Mouse (Mus musculus): ENCODE measurements around the gene Adamtsl5. TPM values are rescaled to one million over a fixed set of nuclear protein-coding genes. Genes with fewer than 3 reads are reported as not detected.
"Not testable (repeated sequence)": the region's sequence is repeated elsewhere in the genome, so short reads cannot be mapped to it uniquely, and the experiment has no call there.

The Adamtsl5 gene
- polyA plus RNA-seq, 1 experiment from 2014 or later, result 17.0 TPM

- H3K27me3 ChIP-seq (replicated peaks), result peaks cover 75% of the 10 kb centered on the region
- ATAC-seq (ENCODE audit: insufficient read depth, low FRiP score, low read depth), result no peak
- no peak overlapping the region for H3K4me3 ChIP-seq (replicated peaks)
- no peaks in the 10 kb centered on the region for H3K9me3 ChIP-seq
- no peak overlapping the region for H3K4me2 ChIP-seq
- H3K36me3 ChIP-seq, result no peaks in the 10 kb centered on the region
- H3K27ac ChIP-seq, result no peak overlapping the region
- WGBS, result 61% methylated on average over 8 of the region's 8 CpGs
- peaks cover 38% of the 10 kb centered on the region for H3K4me1 ChIP-seq
- no peak overlapping the region for H3K9ac ChIP-seq
Measured at GRCm38 (mm10) chr10:80352727-80353126, 4.5 kb upstream of the Adamtsl5 start.

GRCm38 (mm10) chr10:80351896-80352295 lies 3.7 kb upstream of the Adamtsl5 start:
- WGBS, result 27% methylated on average over 11 of the region's 11 CpGs
- Histone ChIP-seq H3K9ac (no peak overlapping the region), H3K4me1 (peaks cover 38% of the 10 kb centered on the region), H3K4me3 (replicated peaks) (no peak overlapping the region), H3K4me2 (no peak overlapping the region), H3K36me3 (no peaks in the 10 kb centered on the region), H3K9me3 (no peaks in the 10 kb centered on the region), H3K27ac (no peak overlapping the region), H3K27me3 (replicated peaks) (peaks cover 74% of the 10 kb centered on the region)
- no peak for ATAC-seq (ENCODE audit: insufficient read depth, low FRiP score, low read depth)

DNA sequence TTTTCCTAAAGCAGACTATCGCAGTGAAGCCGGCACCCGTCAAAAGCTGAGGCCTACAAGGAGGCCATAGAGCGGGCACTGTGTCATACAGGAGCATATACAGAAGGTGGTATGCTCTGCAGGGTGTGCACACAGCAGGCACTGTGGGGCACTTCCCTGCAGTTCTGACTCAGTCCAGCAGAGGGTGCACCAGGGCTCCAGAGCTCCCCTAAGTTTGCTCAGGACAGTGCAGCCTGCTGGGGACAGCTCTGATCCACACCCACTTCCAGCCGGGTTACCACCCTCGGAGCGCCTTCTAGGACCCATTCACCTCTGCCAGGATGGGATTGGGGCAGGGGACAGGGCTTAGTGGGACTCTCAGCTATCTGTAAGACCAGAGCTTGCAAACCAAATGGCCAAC lies 2.1 kb upstream of the Adamtsl5 start:
- Histone ChIP-seq H3K27ac (no peak overlapping the region), H3K4me2 (no peak overlapping the region), H3K27me3 (replicated peaks) (peaks cover 65% of the 10 kb centered on the region), H3K9me3 (no peaks in the 10 kb centered on the region), H3K4me3 (replicated peaks) (no peak overlapping the region), H3K9ac (no peak overlapping the region), H3K36me3 (no peaks in the 10 kb centered on the region), H3K4me1 (peaks cover 27% of the 10 kb centered on the region)
- peak; percentile 76 for ATAC-seq (ENCODE audit: insufficient read depth, low FRiP score, low read depth)
- 4% methylated on average over 7 of the region's 7 CpGs for whole genome bisulfite sequencing

- Histone ChIP-seq H3K9me3 (no peaks in the 10 kb centered on the region), H3K9ac (no peak overlapping the region), H3K36me3 (no peaks in the 10 kb centered on the region), H3K4me1 (peaks cover 36% of the 10 kb centered on the region), H3K27ac (peak overlapping the region; percentile 61; the same call in 1 of the 2 replicates), H3K4me2 (peak overlapping the region; percentile 73), H3K27me3 (replicated peaks) (peaks cover 66% of the 10 kb centered on the region), H3K4me3 (replicated peaks) (peak overlapping the region; percentile 43)
- ATAC-seq (ENCODE audit: insufficient read depth, low FRiP score, low read depth), result no peak
- WGBS, result 18% methylated on average over 26 of the region's 26 CpGs
Measured at GRCm38 (mm10) chr10:80348981-80349380, 769 bp upstream of the Adamtsl5 start.

GRCm38 (mm10) chr10:80347514-80347967 lies 671 bp downstream of the Adamtsl5 start:
- Histone ChIP-seq H3K4me3 (replicated peaks) (peak overlapping the region; percentile 43), H3K4me2 (peak overlapping the region; percentile 73), H3K27me3 (replicated peaks) (peaks cover 71% of the 10 kb centered on the region), H3K27ac (0 out of 2 replicates have a peak overlapping the region, but pooled peaks have one; percentile 11), H3K9me3 (no peaks in the 10 kb centered on the region), H3K4me1 (peaks cover 50% of the 10 kb centered on the region), H3K9ac (peak overlapping the region; percentile 32; the same call in 1 of the 2 replicates), H3K36me3 (no peaks in the 10 kb centered on the region)
- ATAC-seq (ENCODE audit: insufficient read depth, low FRiP score, low read depth), result no peak
- WGBS, result 15% methylated on average over 17 of the region's 17 CpGs

- WGBS, result 78% methylated on average over 6 of the region's 6 CpGs
- H3K36me3 ChIP-seq; H3K27ac ChIP-seq; H3K9ac ChIP-seq; H3K4me2 ChIP-seq; ATAC-seq (ENCODE audit: insufficient read depth, low FRiP score, low read depth); H3K9me3 ChIP-seq; H3K4me3 ChIP-seq (replicated peaks): not testable (repeated sequence)
- Histone ChIP-seq H3K27me3 (replicated peaks) (peaks cover 75% of the 10 kb centered on the region), H3K4me1 (peaks cover 64% of the 10 kb centered on the region)
Measured at GRCm38 (mm10) chr10:80345929-80346328, 2.3 kb downstream of the Adamtsl5 start.

GRCm38 (mm10) chr10:80345122-80345521 lies 3.1 kb downstream of the Adamtsl5 start:
- Histone ChIP-seq H3K36me3 (no peaks in the 10 kb centered on the region), H3K9ac (no peak overlapping the region), H3K27me3 (replicated peaks) (peaks cover 79% of the 10 kb centered on the region), H3K4me2 (peak overlapping the region; percentile 44), H3K4me3 (replicated peaks) (peak overlapping the region; percentile 19), H3K4me1 (peaks cover 68% of the 10 kb centered on the region), H3K9me3 (no peaks in the 10 kb centered on the region), H3K27ac (peak overlapping the region; percentile 69)
- WGBS, result 9% methylated on average over 16 of the region's 16 CpGs
- no peak for ATAC-seq (ENCODE audit: insufficient read depth, low FRiP score, low read depth)

DNA sequence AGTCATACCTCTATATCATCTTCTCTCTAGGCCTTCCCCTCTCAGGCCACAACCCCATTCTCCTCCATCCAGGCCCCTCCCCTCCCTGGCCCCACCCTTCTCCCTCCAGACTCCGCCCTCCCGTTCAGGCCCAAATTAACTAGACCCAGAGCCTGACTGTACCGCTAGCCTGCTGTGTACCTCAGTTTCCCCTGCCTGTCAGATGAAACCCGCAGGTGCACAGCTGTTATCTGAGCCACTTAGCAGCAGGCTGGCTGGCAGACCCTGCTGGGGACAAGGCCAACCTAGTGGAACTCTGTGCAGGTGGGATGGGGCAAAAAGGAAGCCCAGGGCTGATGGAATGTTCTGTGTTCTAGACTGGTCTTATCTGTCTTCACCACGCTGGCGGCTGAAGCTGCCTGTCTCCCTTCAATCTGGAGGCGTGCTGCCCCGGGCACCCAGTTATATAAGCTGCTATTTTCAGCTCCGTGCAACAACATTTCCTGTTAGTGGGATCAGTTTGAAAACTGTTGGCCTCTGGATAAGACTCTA lies 4.0 kb downstream of the Adamtsl5 start:
- H3K27me3 ChIP-seq (replicated peaks), result peaks cover 74% of the 10 kb centered on the region
- peak overlapping the region; percentile 69 for H3K27ac ChIP-seq
- H3K4me1 ChIP-seq, result peaks cover 66% of the 10 kb centered on the region
- WGBS, result 37% methylated on average over 9 of the region's 9 CpGs
- peak overlapping the region; percentile 30; the same call in 1 of the 2 replicates for H3K4me3 ChIP-seq (replicated peaks)
- ATAC-seq (ENCODE audit: insufficient read depth, low FRiP score, low read depth), result peak; percentile 19; the same call in 1 of the 2 replicates
- H3K36me3 ChIP-seq, result no peaks in the 10 kb centered on the region
- no peaks in the 10 kb centered on the region for H3K9me3 ChIP-seq
- no peak overlapping the region for H3K9ac ChIP-seq
- H3K4me2 ChIP-seq, result peak overlapping the region; percentile 44

DNA sequence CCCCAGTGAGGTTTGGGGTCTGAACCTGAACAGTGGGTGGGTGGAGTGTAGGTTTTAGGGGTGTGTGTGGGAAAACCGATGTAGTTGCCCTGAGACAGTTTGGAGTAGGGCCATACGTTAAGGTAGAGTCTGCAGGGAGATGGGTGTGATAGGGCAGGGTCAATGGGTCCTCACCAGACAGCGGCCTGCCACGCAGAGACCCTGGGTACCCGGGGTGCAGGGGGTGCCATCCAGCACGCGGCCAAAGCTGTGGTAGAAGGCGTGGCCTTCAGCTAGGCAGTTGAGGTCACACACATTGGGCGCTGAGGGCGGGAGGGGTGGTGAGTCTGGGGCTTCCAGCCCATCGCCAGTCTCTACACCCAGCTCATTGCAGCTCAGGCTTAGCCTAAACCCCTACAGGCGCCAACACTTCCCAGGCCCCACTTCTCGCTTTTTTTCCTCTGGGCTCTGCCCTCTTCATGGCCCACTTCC lies 4.8 kb downstream of the Adamtsl5 start:
- 30% methylated on average over 13 of the region's 13 CpGs for WGBS

DNA sequence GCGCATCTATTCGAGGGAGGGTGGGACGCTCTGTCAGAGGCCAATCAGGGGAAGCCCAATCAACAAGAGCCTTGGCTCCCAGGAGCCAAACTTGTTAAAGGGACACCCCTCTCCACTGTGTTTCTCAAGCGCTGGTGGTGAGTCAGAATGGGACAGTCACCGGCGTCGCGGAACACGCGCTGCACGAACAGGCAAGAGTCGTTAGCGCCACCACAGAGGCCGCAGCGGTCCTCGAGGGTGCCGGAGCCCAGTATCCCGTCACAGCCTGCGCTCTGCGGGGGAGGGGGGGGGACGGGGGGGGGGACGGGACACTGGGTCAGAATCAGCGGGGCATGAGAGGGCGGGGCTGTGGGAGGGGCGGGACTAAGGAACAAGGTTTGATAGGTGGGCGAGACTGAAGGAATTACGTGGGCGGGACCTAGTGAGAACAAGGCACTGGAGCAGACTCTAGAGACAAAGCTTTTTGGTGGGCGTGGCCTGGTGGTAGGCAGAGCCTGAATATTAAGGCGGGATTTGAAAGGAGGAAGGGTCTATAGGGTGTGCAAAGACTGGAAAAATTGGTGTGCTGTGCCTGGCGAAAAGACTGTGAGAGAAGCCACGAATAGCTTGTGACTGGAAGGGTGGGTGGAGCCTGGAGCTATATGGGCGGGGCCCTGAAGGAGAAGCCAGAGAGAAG lies 5.3 kb downstream of the Adamtsl5 start:
- WGBS, result 1% methylated on average over 32 of the region's 33 CpGs
- H3K4me3 ChIP-seq (replicated peaks), result peak overlapping the region; percentile 30
- H3K9ac ChIP-seq, result no peak overlapping the region
- H3K4me1 ChIP-seq, result peaks cover 53% of the 10 kb centered on the region
- peak overlapping the region; percentile 67 for H3K27ac ChIP-seq
- no peaks in the 10 kb centered on the region for H3K36me3 ChIP-seq
- peaks cover 62% of the 10 kb centered on the region for H3K27me3 ChIP-seq (replicated peaks)
- peak; percentile 47 for ATAC-seq (ENCODE audit: insufficient read depth, low FRiP score, low read depth)
- peak overlapping the region; percentile 58 for H3K4me2 ChIP-seq
- H3K9me3 ChIP-seq, result no peaks in the 10 kb centered on the region

More for the DNA sequence above, 4.8 kb downstream of the Adamtsl5 start:
- Histone ChIP-seq H3K36me3 (no peaks in the 10 kb centered on the region), H3K9ac (no peak overlapping the region), H3K9me3 (no peaks in the 10 kb centered on the region), H3K27me3 (replicated peaks) (peaks cover 66% of the 10 kb centered on the region), H3K27ac (peak overlapping the region; percentile 67), H3K4me1 (peaks cover 59% of the 10 kb centered on the region), H3K4me3 (replicated peaks) (peak overlapping the region; percentile 30), H3K4me2 (peak overlapping the region; percentile 58)
- peak; percentile 7; the same call in 1 of the 2 replicates for ATAC-seq (ENCODE audit: insufficient read depth, low FRiP score, low read depth)

DNA sequence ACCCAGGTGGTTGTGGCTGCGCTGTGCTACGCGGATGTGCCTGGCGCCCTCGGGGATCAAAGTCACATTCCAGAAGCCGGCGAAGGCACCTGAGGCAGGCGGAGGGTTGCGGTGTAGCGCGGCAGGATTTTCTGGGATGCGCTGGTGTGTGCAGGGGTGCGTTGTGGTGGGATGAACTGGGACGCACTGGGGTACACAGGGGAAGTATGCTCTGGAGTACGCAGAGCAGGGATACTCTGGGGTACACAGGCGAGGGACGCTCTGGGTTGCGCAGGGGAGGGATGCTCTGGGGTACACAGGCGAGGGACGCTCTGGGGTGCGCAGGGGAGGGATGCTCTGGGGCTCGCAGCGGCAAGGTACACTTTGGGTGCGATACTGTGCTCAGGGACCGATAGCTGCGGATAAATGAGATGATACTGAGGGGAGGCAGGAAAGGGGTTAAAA lies 5.9 kb downstream of the Adamtsl5 start:
- peaks cover 57% of the 10 kb centered on the region for H3K27me3 ChIP-seq (replicated peaks)
- H3K4me1 ChIP-seq, result peaks cover 47% of the 10 kb centered on the region
- H3K9ac ChIP-seq, result no peak overlapping the region
- no peak overlapping the region; the same call in 1 of the 2 replicates for H3K27ac ChIP-seq
- no peaks in the 10 kb centered on the region for H3K9me3 ChIP-seq
- WGBS, result 3% methylated on average over 26 of the region's 26 CpGs
- H3K4me3 ChIP-seq (replicated peaks), result peak overlapping the region; percentile 30
- no peaks in the 10 kb centered on the region for H3K36me3 ChIP-seq
- peak; percentile 4; the same call in 1 of the 2 replicates for ATAC-seq (ENCODE audit: insufficient read depth, low FRiP score, low read depth)
- H3K4me2 ChIP-seq, result peak overlapping the region; percentile 58

Measured in stomach, embryonic 15.5 days (tissue).